Mouse (Mus musculus) lung, postnatal 25 days (tissue): ENCODE measurements around the gene Scnn1a.
A peak's percentile ranks its signal among the peaks of the same experiment; 100 is the strongest.

Source experiments
- DNase-seq: peaks from one replicate; pipeline ENCODE4 v3.0.0; 2022; ENCODE audit warnings: low spot score

The Scnn1a gene

DNA sequence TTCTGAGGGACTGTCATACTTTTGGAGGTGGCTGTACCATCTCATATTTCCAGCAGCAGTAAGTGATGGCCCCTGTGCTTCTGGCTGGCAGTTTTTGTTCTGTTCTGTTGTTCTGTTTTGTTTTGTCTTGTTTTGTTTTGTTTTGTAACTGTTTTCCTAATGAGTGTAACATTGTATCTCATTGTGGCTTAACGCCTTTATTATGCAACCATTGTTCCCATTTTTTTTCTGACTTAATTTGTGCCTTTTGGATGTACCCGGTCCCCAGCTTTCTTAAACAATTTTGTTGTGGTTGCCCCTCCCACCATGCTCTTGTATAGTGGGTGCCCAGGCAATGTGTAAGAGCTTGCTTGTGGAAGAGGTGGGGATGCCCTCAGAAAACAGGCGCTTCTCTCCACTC, 21.7 kb downstream of the Scnn1a start:
- no peak for DNase-seq

GRCm38 (mm10) chr6:125344084-125344483, 23.6 kb downstream of the Scnn1a start:
- DNase-seq, result peak; percentile 75

DNA sequence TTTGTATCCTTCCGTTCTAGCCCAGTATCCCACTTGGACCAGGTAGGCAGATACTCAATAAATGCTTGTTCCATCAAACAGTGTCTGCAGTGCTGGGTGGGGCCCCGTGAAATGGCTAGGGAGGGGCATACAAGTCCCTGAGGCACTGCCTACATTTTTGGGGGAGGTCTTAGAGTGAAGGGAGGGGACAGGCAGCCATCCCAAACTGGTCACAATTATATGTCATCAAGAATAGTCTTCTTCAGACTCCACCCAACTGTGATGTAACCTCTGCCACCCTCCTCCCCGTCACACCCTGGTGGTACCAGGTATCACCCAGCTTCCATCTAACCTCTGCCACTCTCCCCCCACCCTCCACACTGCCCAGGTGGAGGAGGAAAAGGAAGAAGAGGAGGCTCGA, 24.4 kb downstream of the Scnn1a start:
- no peak for DNase-seq

DNA sequence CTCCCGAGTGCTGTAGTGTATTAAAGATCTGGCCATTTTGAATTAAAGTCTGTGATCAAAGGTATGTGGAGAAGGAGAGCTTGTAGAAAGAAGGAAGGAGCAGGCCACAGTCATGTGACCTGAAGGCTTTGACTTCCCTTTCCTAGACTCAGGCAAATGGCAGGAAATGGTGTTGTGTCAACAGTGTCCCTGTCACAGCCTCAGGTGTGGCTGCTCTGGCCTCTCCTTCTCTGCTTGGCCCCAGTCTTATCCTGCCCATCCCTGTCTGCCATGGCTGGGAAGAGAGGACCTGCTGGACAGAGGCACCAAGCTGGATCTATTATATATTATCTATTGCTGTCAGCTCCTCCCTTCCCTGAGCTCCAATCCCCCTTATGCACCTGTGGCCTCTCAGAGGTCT, 25.2 kb downstream of the Scnn1a start:
- no peak for DNase-seq

GRCm38 (mm10) chr6:125346029-125346428, 25.6 kb downstream of the Scnn1a start:
- no peak for DNase-seq

DNA sequence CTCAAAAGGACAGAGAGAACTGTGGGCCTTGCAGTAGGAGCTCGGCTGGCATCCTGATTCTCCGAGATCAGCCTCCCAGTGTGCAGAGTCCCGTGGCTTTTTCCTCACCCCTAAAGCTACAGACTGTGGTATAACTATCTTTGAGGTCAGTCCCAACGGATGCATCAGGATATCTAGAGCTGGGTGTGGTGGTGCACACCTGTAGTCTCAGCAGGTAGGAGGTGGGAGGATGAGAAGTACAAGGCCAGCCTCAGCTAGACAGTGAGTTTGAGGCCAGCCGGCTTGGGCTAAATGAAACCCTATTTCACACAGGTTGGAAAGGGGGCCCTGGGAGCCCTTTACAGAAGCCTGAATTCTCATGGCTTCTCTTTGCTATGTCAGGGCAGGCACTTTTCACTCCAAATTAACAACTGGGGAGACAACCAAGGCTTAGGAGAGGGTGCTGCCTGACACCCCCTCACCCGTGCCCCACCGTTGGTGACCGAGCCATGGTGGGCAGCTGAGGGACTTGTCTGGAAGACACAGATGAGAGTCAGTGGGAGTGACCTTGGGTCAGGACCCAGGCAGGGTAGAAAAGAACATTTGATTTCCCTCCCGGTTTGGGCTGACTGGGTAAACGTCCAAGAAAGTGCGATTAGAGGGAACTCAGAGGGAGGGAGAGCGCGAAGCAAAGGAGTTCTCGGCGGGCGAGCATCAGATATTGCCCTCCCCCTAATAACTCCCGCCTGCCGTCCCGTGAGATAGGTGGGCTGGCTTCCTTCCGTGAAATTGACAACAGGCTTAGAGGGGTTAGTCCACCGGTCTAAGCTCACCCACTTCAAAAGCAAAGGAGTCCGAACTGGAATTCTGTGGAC, 28.5 kb downstream of the Scnn1a start, which contains the start of gene Tnfrsf1a:
Tnfrsf1a (plus strand) TSS at position 642 of the 854 bp plus-strand sequence.
- DNase-seq, result no peak

DNA sequence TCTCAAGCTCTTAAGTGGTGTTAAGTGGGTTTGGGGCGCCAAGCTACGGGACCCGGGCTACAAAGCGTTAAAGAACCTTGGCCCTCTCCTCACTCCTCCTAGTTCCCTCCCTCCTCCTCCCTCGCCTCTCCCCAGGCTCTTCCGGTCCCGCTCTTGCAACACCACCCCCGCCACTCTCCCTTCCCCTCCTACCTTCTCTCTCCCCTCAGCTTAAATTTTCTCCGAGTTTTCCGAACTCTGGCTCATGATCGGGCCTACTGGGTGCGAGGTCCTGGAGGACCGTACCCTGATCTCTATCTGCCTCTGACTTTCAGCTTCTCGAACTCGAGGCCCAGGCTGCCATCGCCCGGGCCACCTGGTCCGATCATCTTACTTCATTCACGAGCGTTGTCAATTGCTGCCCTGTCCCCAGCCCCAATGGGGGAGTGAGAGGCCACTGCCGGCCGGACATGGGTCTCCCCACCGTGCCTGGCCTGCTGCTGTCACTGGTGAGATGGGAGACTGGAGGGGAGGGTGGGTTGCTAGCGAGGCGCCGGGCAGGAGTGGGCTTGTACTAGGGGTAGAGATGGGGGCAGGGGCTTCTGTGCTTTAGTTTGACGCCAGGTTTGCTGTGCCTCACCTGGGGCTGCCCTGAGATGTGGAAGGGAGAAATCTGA, 29.2 kb downstream of the Scnn1a start:
- peak; percentile 79 for DNase-seq

- no peak for DNase-seq
Observed at GRCm38 (mm10) chr6:125350231-125350994, 30.0 kb downstream of the Scnn1a start.

GRCm38 (mm10) chr6:125350995-125351324, 30.5 kb downstream of the Scnn1a start:
- no peak for DNase-seq

DNA sequence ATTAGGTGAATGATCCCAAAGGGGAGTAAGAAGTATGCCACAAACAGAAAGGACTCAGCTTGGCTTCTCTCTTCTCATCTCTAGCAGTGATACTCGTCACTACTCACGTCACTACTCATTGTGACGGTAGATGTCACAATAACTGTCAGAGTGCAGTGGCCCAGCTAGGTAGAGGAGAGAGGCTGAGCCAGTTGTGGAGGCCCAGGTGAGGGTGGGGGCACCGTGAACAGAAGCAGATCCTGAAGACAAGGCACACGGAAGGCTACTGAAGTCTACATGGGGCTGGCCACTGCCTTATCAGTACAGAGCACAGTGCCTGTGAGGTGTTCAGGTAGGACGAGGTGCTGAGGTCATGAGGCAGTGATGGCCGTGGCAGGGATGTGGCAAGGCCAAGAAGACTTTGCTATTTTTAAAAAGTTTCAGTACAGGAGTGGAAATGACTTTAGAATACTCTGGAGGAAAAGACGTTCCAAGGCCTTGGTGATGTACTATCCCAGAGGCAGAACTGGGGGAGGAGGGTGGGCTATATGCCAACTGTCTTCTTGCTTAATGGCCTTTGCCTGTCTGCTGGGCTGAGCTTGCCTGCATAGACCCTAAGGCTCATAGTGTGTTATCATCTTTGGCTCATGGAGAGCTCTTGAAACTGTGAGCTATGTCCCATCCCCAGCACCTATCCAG, 31.0 kb downstream of the Scnn1a start:
- DNase-seq, result no peak

- no peak for DNase-seq
Observed at GRCm38 (mm10) chr6:125352046-125352384, 31.6 kb downstream of the Scnn1a start.

DNA sequence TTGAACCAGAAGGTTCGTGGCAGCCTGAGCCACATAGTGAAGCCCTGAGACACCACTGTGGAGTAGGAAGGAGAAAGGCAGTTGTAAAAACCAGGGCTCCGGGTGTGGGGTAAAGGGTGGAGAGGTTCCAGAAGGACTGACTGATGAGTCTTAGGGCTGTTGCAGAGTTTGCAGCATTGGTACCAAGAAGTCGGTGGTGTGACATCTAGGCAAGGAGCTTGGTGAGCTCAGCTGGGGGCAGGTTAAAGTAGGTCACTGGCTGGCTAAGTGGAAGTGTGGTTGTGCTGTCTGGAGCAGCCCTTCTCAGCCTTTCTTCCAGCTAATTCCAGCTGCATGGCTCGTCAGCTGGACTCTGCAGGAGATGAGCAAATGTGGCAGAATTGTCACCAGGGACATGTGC, 32.4 kb downstream of the Scnn1a start:
- no peak for DNase-seq

GRCm38 (mm10) chr6:125353221-125353620, 32.8 kb downstream of the Scnn1a start:
- DNase-seq, result no peak

GRCm38 (mm10) chr6:125353655-125354054, 33.2 kb downstream of the Scnn1a start:
- DNase-seq, result no peak

- peak; percentile 81 for DNase-seq
Observed at GRCm38 (mm10) chr6:125354352-125355151, 34.1 kb downstream of the Scnn1a start.

GRCm38 (mm10) chr6:125355197-125355741, 34.8 kb downstream of the Scnn1a start:
- no peak for DNase-seq

- no peak for DNase-seq
Observed at GRCm38 (mm10) chr6:125356264-125356663, 35.8 kb downstream of the Scnn1a start.

DNA sequence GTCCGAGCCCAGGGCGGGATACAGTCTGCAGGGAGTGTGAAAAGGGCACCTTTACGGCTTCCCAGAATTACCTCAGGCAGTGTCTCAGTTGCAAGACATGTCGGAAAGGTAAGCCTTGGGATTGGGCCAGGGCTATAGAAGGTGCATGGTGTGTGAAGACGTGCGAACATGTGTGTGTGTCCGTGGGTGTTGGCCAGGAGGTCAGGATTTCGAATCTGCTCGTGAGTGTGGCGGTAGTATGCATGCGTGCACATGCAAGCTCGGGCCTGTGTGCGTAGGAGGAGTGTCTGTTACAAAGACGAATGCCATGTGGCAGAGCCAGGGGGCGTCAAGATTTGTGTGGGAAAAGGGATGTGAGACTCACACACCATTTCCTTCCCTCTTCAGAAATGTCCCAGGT, 36.9 kb downstream of the Scnn1a start:
- DNase-seq, result no peak

DNA sequence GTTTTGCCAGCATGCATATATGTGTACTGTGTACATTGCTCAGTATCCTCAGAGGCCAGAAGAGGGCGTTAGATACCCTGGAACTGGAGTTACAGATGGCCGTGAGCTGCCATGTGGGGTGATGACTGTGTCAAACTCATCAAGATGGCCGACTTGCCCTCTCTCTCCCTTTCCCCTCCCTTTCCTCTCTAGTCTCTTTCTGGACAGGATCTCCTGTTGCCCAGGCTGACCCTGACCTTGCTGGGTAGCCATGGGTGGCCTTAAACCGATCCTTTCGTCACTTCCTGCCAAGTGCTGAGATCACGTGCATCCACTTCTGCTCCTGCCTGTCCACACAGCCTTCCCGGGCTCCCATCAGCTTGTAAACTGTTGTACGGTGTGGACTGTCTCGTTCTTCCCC, 39.5 kb downstream of the Scnn1a start:
- no peak for DNase-seq

DNA sequence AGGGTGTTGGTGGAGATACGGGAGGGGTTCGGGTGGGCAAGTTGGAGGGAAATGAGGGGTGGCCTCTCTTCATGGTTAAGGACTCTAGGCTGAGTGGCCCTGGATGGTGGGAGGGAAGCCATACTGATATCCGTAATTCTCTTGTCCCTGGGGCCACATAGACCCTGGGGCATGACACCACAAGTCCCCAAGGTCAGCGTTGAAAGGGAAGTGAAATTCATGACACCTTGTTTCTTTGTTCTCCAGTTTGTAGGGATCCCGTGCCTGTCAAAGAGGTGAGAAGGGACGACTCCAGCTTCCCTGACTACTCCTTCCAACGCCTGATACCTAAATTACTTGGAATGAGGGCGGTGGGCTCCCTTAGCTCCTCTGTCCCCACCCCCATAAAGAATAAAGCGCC, 40.4 kb downstream of the Scnn1a start:
- DNase-seq, result no peak
